Mouse (Mus musculus) CD4-positive, CD25-positive, alpha-beta regulatory T cell, adult 4 months (primary cell): ENCODE measurements around the gene Mfn2. TPM values are rescaled to one million over a fixed set of nuclear protein-coding genes. Genes with fewer than 3 reads are reported as not detected.
A peak's percentile ranks its signal among the peaks of the same experiment; 100 is the strongest.
"Not testable (repeated sequence)": the region's sequence is repeated elsewhere in the genome, so short reads cannot be mapped to it uniquely, and the experiment has no call there.

Experiments
- ATAC-seq: one replicate; pipeline ENCODE4 v1.8.0; 2017
- polyA plus RNA-seq, 2 experiments: library from polyadenylated mRNA; unstranded; fragments of 100-300 nt; shearing (Covaris generic); gene quantifications; one replicate each; pipeline ENCODE4 v1.2.1; 2017

Gene Mfn2
- polyA plus RNA-seq, 2 experiments from 2014 or later = 19.5 to 31.9 TPM

DNA sequence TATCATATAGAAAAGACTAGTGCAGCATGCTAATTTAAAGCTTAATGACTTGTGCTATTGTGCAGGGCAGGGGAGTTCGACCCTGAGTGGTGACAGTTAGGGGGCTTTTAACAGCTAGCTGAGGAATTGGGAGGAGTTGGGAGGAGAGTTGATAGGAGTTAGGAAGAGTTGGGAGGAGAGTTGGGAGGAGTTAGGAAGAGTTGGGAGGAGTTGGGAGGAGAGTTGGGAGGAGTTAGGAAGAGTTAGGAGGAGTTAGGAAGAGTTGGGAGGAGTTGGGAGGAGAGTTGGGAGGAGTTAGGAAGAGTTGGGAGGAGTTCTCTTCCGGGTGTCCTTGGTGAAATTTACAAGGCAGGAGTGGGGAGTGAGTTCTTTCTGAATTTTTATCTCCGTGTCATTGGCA, 37.7 kb downstream of the Mfn2 start:
- ATAC-seq = not testable (repeated sequence)

DNA sequence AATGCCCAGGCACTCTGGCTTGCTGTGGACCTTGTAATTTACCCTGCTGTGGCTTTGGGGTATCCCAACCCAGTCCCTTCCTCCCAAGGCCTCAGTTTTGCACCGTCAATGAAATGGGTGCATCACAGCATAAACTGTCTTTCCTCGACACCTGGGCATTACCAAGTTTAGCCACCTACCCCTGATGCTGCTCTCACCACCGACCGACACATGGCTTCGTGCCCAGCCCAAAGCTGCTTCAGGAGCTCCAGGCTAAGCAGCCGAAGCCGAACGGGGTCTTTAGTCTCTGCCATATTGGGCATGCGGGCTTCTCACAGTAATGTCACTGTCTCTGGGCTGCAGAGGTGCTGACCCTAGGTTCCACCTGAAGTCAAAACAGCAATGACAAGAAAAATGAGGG, 38.4 kb downstream of the Mfn2 start:
- ATAC-seq = no peak

DNA sequence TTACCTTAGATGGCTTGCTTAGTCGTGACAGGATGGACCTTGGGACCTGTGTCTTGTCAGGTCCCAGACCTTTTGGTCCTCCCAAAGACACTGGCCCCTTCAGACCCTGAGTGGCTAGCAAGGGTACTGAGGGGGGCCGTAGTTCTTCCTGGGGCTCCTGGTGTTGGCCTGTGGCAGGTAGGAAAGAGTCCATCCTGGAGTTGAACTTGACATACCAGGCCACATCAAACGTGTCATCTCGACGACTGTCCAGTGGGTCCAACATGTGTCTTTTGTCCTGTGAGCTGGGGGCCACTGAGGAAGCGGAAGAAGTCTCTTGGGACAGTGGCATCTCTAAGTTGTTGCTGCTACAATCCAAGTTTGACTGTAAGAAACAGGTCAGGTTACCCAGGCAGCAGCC, 38.9 kb downstream of the Mfn2 start:
- no peak for ATAC-seq

DNA sequence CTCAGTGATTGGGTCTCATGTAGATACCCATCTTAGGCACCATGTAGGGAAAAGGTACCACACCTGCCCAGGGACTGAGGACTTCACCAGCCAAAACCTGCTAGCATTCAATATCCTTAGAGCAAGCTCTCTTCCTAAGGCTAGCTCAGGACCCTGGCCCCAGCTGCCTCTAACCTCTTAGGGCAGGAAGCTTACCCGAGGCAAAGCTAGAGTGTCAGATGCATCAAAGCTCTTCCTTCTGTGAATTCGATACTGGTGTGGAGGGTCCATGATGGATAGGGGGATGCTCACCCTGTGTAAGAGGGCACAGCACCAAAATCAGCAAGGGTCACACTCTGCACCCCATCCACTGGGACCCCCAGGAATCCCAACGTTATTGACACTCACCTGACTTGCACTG, 42.5 kb downstream of the Mfn2 start:
- no peak for ATAC-seq

DNA sequence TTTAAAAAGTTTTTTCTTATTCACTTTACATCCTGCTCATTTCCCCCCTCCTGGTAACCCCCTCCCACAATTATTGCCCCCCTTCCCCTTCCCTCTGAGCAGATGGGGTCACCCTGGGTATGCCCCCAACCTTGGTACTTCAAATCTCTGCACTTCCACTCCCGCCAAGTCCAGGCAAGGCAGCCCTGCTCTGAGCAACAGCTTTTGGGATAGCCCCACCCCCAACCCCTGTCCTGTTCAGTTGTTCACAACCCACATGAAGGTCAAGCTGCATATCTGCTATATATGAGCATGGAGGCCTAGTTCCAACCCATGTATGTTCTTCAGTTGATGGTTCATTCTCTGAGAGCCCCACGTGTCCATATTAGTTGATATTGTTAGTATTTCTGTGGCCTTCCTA, 53.7 kb downstream of the Mfn2 start:
- ATAC-seq = no peak

DNA sequence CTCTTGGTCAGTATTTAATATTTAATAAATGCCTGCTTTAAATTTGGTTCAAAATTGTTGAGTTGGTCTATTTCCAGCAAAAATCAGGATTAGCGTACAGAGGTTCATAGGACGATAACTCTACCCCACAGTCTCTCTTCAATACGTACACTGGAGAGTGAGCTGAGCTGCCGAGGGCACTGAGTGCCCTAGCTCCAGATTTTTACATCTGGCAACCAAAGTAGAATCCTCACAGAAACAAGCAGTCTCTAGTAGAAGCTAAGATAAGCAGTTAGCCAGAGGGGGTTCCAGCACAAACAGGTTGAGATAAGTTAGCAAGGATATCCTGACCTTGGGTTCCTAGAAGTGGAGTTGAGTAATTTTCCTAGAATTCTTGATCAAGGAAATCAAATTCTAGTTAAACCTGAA, 55.9 kb downstream of the Mfn2 start:
- peak; percentile 59 for ATAC-seq

DNA sequence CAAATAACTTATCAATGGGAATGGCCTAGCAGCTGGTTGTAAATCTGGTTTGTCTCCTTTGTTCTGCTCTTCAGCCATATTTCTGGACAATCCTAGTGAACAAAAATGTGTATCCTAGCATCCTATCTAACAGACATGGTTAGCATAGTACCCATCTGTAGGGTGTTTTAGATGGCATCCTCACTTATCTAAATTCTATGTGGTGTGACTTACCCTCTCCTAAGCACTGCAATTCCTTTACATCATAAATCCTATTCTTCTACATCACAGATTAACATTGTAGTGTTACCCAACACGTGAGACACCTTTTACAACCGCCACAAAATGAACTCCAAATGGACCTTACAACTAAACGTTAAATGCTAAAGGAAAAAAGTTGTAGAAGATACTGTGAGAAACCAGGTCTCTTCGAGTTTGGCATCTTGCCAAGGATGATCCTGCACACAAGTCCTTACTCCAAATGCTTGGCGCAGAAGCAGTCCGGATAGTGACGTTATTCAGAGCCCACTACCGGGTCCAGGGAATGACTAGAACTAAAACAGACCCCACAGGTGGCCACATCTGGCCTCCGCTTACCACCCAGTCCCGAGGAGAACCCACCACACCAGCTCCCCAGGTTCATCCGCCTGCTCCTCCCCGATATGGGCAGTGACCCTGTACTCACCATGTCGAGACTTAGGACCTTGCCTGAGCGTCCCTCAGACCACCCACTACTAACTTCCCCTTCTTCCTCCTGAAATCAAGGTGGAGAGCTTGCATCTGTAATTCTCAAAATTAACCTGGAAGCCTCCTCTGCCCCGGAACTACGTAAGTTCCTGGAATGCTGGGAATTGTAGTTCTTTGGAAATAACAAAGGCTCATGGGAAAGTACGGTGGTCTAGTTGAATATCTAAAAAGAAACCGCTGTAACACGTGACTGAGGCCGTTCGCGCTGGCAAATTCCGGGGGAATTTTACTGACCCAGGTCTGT, 56.6 kb downstream of the Mfn2 start, which contains the start of gene Zfp933:
Gene Zfp933 (minus strand): TSS at position 753 of the 970 bp plus-strand sequence.
- ATAC-seq = peak; percentile 98

DNA sequence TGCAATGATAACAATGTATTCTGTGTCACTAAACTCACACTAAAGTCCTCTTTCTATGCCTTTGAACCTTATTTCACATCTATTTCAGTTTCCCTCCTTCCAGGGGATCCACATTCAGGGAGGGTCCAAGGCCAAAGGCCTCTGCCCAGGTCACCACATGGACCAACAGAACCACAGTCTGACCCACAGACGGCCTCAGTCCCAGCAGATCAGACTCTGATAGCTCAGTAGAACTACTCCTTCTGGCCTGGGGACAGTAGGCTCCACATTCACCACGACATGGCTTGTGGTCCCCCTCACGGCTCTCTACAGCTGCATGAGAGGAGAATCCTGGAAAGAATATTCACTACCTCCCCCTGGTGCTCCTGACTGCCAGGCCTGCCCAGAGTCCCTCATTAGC, 61.6 kb downstream of the Mfn2 start:
- no peak for ATAC-seq

DNA sequence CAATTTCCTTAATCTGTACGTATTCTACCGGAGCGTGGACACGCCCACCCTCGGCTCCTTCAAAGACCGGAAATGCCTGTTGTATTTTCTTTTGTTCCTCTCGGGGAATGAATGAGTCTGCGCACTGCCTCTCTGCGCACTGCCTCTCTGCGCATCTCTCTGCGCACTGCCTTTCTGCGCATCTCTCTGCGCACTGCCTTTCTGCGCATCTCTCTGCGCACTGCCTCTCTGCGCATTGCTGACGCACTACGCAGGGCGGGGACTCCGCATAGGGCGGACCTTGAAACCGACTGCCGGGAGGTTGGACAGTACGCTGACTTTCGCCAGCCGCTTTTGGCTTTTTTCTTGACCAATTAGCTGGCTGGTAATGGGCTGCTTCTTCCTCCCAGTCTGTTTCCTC, 65.2 kb downstream of the Mfn2 start:
- ATAC-seq = not testable (repeated sequence)

DNA sequence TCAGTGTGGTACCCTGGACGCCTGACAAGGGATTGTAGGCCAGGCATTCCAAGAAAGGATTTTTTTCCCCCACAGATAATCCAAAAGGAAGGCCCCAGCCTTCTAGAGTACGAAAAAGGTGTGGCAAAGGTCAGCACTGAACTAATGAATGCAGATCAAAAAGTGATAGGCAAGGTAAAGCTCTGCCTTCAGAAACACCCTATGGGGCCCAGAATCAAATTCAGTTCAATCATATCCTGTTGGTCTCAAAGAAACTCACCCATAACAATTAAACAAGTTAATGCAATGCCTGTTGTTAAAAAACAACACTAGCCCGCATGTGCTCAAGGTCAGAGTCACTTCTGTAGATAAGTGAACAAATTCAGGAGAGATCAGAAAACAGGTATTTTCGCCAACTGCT, 80.1 kb downstream of the Mfn2 start:
- ATAC-seq = no peak

Other genes with a start within 250 kb of the Mfn2 start
- under 1 TPM in 1 of 2 experiments, not detected in 1; 0.35 TPM for gene Zfp534, start 202.2 kb downstream of the Mfn2 start, polyA plus RNA-seq
- 10 to 100 TPM; 26.7 to 34.3 TPM for gene Zfp984, start 94.9 kb downstream of the Mfn2 start, polyA plus RNA-seq
- gene Zfp933, start 56.3 kb downstream of the Mfn2 start, polyA plus RNA-seq = 1 to 10 TPM; 3.3 to 7.0 TPM
- 100 to 1,000 TPM in 1 of 2 experiments, 10 to 100 TPM in 1; 92.5 to 151 TPM for gene Miip, start 35.9 kb downstream of the Mfn2 start, polyA plus RNA-seq
- gene Fv1, start 35.7 kb downstream of the Mfn2 start, polyA plus RNA-seq = 1 to 10 TPM; 2.1 to 3.8 TPM
- 1 to 10 TPM; 5.2 to 8.7 TPM for gene Plod1, start 32.1 kb upstream of the Mfn2 start, polyA plus RNA-seq
- 1 to 10 TPM; 8.3 to 9.4 TPM for gene 2510039O18Rik, start 36.2 kb upstream of the Mfn2 start, polyA plus RNA-seq
- not detected for gene Nppb, start 81.1 kb upstream of the Mfn2 start, polyA plus RNA-seq
- gene Nppa, start 96.0 kb upstream of the Mfn2 start, polyA plus RNA-seq = not detected
- 1 to 10 TPM; 4.2 to 5.5 TPM for gene Clcn6, start 134.1 kb upstream of the Mfn2 start, polyA plus RNA-seq
- 10 to 100 TPM in 1 of 2 experiments, 1 to 10 TPM in 1; 6.8 to 23.1 TPM for gene Mthfr, start 134.4 kb upstream of the Mfn2 start, polyA plus RNA-seq
- 10 to 100 TPM; 19.0 to 20.0 TPM for gene Agtrap, start 183.3 kb upstream of the Mfn2 start, polyA plus RNA-seq
- gene Mad2l2, start 225.7 kb upstream of the Mfn2 start, polyA plus RNA-seq = 10 to 100 TPM; 35.8 to 41.2 TPM
- gene Draxin, start 226.0 kb upstream of the Mfn2 start, polyA plus RNA-seq = not detected
- gene Fbxo6, start 247.4 kb upstream of the Mfn2 start, polyA plus RNA-seq = 10 to 100 TPM; 44.1 to 56.6 TPM